Mouse (Mus musculus) heart, postnatal 0 days (tissue): ENCODE measurements around the gene Cdc20b. TPM values are rescaled to one million over a fixed set of nuclear protein-coding genes. Genes with fewer than 3 reads are reported as not detected.

ENCODE experiments used
- ATAC-seq: fragments of 200-750 bp; cut with Nextera tagmentation; 2 replicates; pipeline ENCODE4 v1.8.0; 2017; ENCODE audit warnings: low read depth, moderate number of reproducible peaks, moderate library complexity; ENCODE audit not compliant: insufficient read depth
- DNase-seq: peaks from one replicate; pipeline ENCODE4 v3.0.0-alpha.2; 2016; ENCODE audit warnings: low spot score
- H3K27ac ChIP-seq: fragments of 300-500 bp; sonication (generic); 2 replicates; pipeline ENCODE4 v1.5.1; 2014; ENCODE audit warnings: low read depth, mild to moderate bottlenecking
- H3K27me3 ChIP-seq: fragments of 300-500 bp; sonication (generic); 2 replicates; pipeline ENCODE4 v1.6.1; 2014; ENCODE audit warnings: low read length, mixed read lengths; ENCODE audit not compliant: control insufficient read depth, insufficient read depth
- H3K36me3 ChIP-seq: fragments of 300-500 bp; sonication (generic); replicated peaks from 2 replicates; pipeline ENCODE4 v1.6.1; 2014; ENCODE audit warnings: low read length, mixed read lengths; ENCODE audit not compliant: control insufficient read depth, insufficient read depth
- H3K4me1 ChIP-seq: fragments of 300-500 bp; sonication (generic); 2 replicates; pipeline ENCODE4 v1.6.1; 2014; ENCODE audit warnings: antibody characterized with exemption; ENCODE audit not compliant: control insufficient read depth, insufficient read depth
- H3K4me2 ChIP-seq: fragments of 300-500 bp; sonication (generic); 2 replicates; pipeline ENCODE4 v1.6.1; 2014; ENCODE audit warnings: low read depth, mild to moderate bottlenecking, low read length, moderate library complexity
- H3K4me3 ChIP-seq: fragments of 300-500 bp; sonication (generic); 2 replicates; pipeline ENCODE4 v1.5.1; 2014; ENCODE audit warnings: low read depth, low read length
- H3K9ac ChIP-seq: fragments of 300-500 bp; sonication (generic); replicated peaks from 2 replicates; pipeline ENCODE4 v1.6.1; 2014; ENCODE audit warnings: low read depth, low read length, mixed read lengths
- H3K9me3 ChIP-seq: fragments of 300-500 bp; sonication (generic); replicated peaks from 2 replicates; pipeline ENCODE4 v1.6.1; 2016; ENCODE audit warnings: low read length; ENCODE audit not compliant: control insufficient read depth
- CTCF ChIP-seq: IDR thresholded peaks from 2 replicates; pipeline ENCODE4 v1.5.1; 2016; ENCODE audit warnings: antibody characterized with exemption, control low read depth, low read depth
- EP300 ChIP-seq: IDR thresholded peaks from 2 replicates; pipeline ENCODE4 v1.6.1; 2016; ENCODE audit warnings: antibody characterized with exemption, low read depth
- WGBS: fragments of 180-500 bp; shearing (Covaris S2); extraction: QIAGEN DNeasy Blood & Tissue Kit; methylation state at CpG from one replicate; pipeline ENCODE4 v1.1.7; 2014; 5-methylcytosine and 5-hydroxymethylcytosine counted together
- polyA plus RNA-seq: library from polyadenylated mRNA; unstranded; fragments of >200 nt; fragmentation: Nextera tagmentation; extraction: Ambion mirVana; gene quantifications from 2 replicates; pipeline ENCODE4 v1.2.1, GENCODE M21; 2015
- total RNA-seq: library from RNA; depleted of rRNA; stranded (reverse); fragments of >200 nt; gene quantifications from 2 replicates; pipeline ENCODE4 v1.2.3, GENCODE M21; 2014; ENCODE audit warnings: low replicate concordance

The Cdc20b gene
- total and polyA plus RNA-seq, 2 experiments from 2014 or later, result not detected

GRCm38 (mm10) chr13:113094618-113095017 lies 59.7 kb downstream of the Cdc20b start:
- DNase-seq (no peak), ATAC-seq (no peak)

GRCm38 (mm10) chr13:113097011-113097410 lies 62.1 kb downstream of the Cdc20b start:
- no peak for DNase-seq
- Histone ChIP-seq H3K4me3 (no peak overlapping the region), H3K4me1 (no peaks in the 10 kb centered on the region), H3K9ac (no peak overlapping the region), H3K36me3 (no peaks in the 10 kb centered on the region), H3K9me3 (no peaks in the 10 kb centered on the region), H3K27ac (no peak overlapping the region), H3K27me3 (no peaks in the 10 kb centered on the region), H3K4me2 (no peak overlapping the region)
- ATAC-seq, result no peak
- WGBS, result 58% methylated on average over 3 of the region's 3 CpGs
- TF ChIP-seq CTCF, result no peak
- no peak for TF ChIP-seq EP300

More at GRCm38 (mm10) chr13:113094618-113095017, 59.7 kb downstream of the Cdc20b start:
- no peak for TF ChIP-seq EP300
- no peak for TF ChIP-seq CTCF
- Histone ChIP-seq H3K9ac (no peak overlapping the region), H3K27me3 (no peaks in the 10 kb centered on the region), H3K4me2 (no peak overlapping the region), H3K36me3 (no peaks in the 10 kb centered on the region), H3K27ac (no peak overlapping the region), H3K4me3 (no peak overlapping the region), H3K9me3 (no peaks in the 10 kb centered on the region), H3K4me1 (no peaks in the 10 kb centered on the region)
- WGBS, result 63% methylated on average over 1 of the region's 1 CpGs

GRCm38 (mm10) chr13:113098406-113098805 lies 63.5 kb downstream of the Cdc20b start:
- WGBS, result 76% methylated on average over 2 of the region's 2 CpGs
- Histone ChIP-seq H3K9ac (no peak overlapping the region), H3K4me1 (no peaks in the 10 kb centered on the region), H3K27me3 (no peaks in the 10 kb centered on the region), H3K9me3 (no peaks in the 10 kb centered on the region), H3K36me3 (no peaks in the 10 kb centered on the region), H3K4me3 (no peak overlapping the region), H3K4me2 (no peak overlapping the region), H3K27ac (no peak overlapping the region)
- no peak for ATAC-seq
- DNase-seq, result no peak
- TF ChIP-seq EP300 (no peak), CTCF (no peak)

- H3K27me3 ChIP-seq, result no peaks in the 10 kb centered on the region
- no peaks in the 10 kb centered on the region for H3K36me3 ChIP-seq
- no peak within 1 kb of the TSS; the same call in 1 of the 2 replicates for H3K4me2 ChIP-seq
- H3K9me3 ChIP-seq, result no peaks in the 10 kb centered on the region
- no peaks in the 10 kb centered on the region for H3K4me1 ChIP-seq
- H3K9ac ChIP-seq, result no peak within 1 kb of the TSS
- H3K27ac ChIP-seq, result no peak within 1 kb of the TSS
- ATAC-seq (no peak), DNase-seq (no peak)
- no peak within 1 kb of the TSS for H3K4me3 ChIP-seq
- 79% methylated on average over 6 of the region's 6 CpGs for WGBS
- TF ChIP-seq EP300 (no peak), CTCF (no peak)
These were observed 66.0 kb downstream of the Cdc20b start, which contains the start of gene Gzma for GRCm38 (mm10) chr13:113100879-113101278. Gene Gzma, minus strand, starts transcription at chr13:113100981.

- Histone ChIP-seq H3K4me2 (no peak overlapping the region), H3K9me3 (no peaks in the 10 kb centered on the region), H3K36me3 (no peaks in the 10 kb centered on the region), H3K4me3 (no peak overlapping the region), H3K27me3 (no peaks in the 10 kb centered on the region), H3K9ac (no peak overlapping the region), H3K27ac (no peak overlapping the region), H3K4me1 (no peaks in the 10 kb centered on the region)
- no peak for TF ChIP-seq CTCF
- no peak for TF ChIP-seq EP300
- DNase-seq (no peak), ATAC-seq (no peak)
- 60% methylated on average over 10 of the region's 10 CpGs for WGBS
These were observed 66.9 kb downstream of the Cdc20b start for GRCm38 (mm10) chr13:113101804-113102203.

GRCm38 (mm10) chr13:113104759-113105158 lies 69.8 kb downstream of the Cdc20b start:
- H3K9ac ChIP-seq, result no peak overlapping the region
- no peaks in the 10 kb centered on the region for H3K4me1 ChIP-seq
- H3K27ac ChIP-seq, result no peak overlapping the region
- H3K27me3 ChIP-seq, result no peaks in the 10 kb centered on the region
- no peaks in the 10 kb centered on the region for H3K9me3 ChIP-seq
- no peaks in the 10 kb centered on the region for H3K36me3 ChIP-seq
- H3K4me2 ChIP-seq, result no peak overlapping the region
- TF ChIP-seq EP300 (no peak), CTCF (no peak)
- ATAC-seq (no peak), DNase-seq (no peak)
- 88% methylated on average over 10 of the region's 10 CpGs for WGBS
- H3K4me3 ChIP-seq, result no peak overlapping the region
